Mouse (Mus musculus): ENCODE measurements at regions not wholly inside any gene's neighbourhood (a gene's known extent, or its start where the extent isn't known, plus 50 kb on each side); places are given as distances from the start of the nearest gene placed in this dataset.

DNA sequence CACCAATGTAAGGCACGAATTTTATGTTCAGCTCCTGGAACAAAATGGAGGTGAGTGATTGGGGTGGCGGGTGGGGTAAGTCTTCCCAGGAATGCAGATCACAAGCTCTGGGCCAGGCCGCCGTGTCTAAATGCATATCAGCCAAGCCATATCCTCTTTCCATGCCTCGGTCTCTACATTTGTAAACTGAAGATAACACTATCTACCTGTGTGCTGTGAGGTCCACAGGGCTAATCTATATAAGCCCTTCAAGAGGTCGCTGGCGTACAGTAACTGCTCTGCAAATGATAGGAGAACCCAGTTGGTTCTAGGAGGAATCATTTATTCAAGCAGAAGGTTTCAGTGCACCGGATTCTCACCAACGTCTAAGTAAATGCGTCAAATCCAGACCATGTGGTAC, 92.4 kb upstream of the Six2 start:
- TF ChIP-seq CTCF (IDR thresholded peaks at IDR 0.05; ENCODE audit: low read depth, low read length) (no peak), POLR2A (IDR thresholded peaks at IDR 0.05; ENCODE audit: insufficient read depth, low read length) (no peak), EP300 (IDR thresholded peaks at IDR 0.05; ENCODE audit: insufficient read depth, low read depth, low read length) (no peak)
